Mouse (Mus musculus) layer of hippocampus, adult 9-10 months (tissue): ENCODE results near the gene Rusc2.

Source experiments
- DNase-seq: peaks from one replicate; pipeline ENCODE4 v3.0.0; 2022; ENCODE audit warnings: low spot score

Rusc2 gene

DNA sequence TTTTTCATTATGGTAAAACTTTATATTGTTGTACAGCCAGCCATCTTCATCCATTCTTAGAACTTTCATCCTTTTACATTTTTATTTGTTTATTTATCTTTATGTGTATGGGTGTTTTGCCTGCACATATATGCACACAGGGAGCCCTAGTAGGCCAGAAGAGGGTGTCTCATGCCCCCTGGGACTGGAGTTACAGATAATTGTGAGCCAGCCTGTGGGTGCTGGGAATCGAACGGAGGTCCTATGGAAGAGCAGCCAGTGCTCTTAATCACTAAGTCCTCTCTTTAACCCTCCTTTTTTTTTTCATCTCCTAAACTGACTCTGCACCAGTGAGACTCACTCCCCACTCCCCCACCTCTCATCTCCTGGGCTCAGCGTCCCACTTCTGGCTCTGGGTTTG lies 2.8 kb downstream of the Rusc2 start:
- DNase-seq, result no peak

DNA sequence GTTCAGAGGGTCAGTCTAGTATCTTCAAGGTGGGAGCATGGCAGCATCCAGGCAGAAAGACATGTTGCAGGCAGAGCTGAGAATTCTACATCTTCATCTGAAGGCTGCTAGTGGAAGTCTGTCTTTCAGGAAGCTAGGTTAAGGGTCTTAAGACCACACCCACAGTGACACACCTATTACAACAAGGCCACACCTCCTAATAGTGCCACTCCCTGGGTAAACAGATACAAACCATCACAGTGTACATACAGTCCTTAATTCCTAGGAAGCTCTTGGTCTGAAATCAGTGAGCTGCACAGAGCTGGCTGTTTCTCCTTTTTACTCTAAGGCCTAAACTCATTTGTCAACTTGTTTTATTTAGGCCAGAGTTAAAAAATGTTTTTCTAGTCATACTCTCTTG lies 5.2 kb downstream of the Rusc2 start:
- DNase-seq, result no peak

DNA sequence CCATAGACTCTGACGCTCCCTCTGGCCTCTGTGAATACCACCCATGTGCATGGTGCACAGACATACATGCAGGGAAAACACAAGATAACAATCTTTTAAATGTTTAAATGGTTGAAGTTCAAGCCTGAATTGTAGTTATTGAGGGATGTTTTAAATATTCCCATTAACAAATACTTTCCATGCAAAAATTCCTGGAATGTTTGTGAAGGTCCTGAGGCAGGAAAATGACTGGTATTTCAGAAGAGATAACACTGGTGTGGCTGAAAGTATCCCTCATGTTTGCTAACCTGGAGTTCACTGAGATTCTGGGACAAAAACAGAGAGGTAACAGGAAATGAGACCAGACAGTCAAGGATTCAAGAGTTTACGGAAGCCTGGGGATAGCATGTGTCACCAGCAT lies 7.6 kb downstream of the Rusc2 start:
- DNase-seq, result no peak

DNA sequence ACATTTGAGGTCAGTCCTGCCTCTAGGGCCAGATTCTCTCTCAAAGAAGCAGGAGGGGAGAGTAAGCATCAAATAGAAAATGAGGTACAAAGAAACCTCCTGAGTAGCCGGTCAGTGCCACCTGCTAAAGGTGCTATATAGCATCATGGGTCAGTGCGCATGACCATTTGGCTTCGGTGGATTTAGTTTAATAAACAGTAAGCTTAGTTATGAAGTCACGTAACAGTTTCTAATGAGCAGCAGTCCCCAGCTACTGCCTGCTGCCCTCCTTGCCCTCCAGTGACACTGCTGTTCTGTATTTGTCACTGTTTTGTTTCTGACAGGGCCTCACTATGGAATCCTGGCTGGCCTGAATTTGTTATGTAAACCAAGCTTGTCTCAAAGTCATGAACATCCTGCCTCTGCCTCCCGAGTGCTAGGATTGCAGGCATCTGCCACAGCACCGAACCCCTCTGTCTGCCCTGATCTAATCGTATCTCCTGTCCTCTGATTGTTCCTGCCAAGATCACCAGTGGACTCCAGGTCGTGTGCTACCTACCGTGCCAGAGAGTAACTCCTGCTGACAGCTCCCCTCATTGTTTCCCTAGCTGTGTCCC lies 8.2 kb downstream of the Rusc2 start:
- no peak for DNase-seq

DNA sequence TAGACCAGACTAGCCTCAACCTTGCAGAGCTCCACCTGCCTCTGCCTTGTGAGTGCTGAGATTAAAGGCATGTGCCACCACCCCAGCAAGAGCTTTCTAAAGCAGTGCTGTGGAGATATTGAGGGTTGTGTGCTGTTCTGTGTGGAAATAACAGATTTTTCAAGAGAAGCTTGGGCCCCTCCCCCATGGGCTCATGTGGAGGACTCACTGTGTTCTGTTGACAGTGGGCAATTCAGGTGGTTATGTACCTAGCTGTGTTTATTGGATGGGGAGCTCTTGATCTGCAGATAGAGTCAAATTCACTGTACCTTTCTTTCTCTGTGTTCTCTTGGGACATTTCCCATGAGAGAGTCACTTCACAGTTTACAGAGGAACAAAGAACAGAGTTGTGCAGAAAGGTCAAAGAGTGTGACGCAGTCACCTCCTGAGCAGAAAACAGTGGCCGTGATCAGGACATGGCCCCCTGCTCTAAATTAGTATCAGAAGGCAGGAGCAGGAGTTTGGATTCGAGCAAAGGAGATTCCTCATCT lies 9.8 kb downstream of the Rusc2 start:
- DNase-seq, result no peak

DNA sequence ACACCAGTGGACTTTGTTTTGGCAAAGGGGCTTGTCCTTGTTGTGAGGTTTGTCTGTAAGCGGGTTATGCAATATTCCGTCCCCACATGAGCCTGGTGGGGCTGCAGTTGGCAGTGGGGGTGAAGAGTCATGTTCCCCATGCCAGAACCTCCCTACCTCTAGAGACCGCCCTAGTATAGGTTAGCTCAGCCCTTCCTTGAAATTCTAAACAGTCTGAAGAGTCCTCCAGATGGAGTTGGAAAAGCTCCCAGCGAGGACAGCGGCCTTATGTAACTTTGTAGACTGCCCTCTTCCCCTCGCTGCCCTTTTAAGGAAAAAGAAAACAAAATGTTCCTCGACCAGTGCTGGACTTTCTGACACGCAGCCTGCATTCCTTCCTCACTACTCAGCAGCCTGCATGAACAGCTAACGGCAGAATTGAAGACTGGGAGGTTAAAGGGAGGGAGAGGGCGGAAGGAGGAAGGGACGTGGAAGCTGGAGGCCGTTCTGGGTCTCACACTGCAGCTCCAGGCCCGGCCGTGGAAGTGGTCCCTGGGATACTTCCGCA lies 12.6 kb downstream of the Rusc2 start:
- DNase-seq, result no peak

DNA sequence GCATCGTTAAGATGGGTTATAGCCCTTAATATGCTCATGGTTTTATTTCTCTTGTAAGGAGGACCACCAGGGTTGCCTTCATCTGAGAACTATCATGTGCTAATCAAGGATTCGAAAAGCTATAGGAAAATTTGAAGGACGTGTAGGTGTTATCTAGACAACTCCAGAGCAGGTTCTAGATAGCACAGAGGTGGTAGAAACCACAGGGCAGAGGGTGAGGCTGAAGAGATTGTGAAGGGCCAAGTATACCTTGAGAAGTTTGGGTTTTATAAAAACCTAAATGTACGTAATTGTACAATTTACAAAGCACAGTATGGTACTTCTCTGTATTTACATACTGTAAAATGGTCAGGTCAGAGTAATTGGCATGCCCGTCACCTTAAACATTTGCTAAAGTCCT lies 13.4 kb downstream of the Rusc2 start:
- no peak for DNase-seq

DNA sequence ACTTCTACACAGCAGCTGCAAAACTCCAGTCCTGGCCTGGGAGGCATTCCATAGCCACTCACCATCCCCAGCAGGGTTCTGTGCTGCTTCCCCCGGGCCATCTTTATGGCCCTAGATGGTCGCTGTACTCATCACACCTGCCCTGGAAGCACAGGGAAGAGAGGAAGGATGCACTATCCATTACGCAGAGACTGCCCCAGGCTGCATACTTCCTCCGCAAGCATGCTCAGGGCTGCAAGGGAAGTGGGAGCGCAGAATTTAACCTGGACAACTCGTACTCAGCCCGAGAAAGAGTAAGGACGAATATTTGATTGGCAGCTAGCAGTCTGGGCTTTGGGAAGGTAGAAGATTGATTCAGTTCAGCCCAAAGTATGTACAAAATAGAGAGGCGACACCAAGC lies 14.1 kb downstream of the Rusc2 start:
- DNase-seq, result no peak

DNA sequence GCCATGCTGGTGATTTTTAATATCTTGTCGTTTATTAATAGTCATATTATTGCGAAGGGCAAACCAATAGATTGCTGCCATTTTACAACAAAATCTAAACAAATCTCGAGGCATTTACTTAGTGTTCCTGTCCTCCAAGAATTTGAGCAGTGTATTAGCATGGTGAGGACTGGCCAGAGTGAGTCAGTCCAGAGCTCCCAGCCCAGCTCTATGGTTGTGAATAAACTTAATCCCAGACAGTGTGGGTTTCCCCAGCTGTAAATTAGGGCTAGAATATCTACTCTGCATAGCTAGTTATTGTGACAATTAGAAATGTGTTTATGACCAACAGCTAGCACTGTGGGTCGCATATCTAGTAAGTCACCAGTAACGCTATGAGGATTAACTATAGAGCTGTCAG lies 14.6 kb downstream of the Rusc2 start:
- DNase-seq, result no peak

DNA sequence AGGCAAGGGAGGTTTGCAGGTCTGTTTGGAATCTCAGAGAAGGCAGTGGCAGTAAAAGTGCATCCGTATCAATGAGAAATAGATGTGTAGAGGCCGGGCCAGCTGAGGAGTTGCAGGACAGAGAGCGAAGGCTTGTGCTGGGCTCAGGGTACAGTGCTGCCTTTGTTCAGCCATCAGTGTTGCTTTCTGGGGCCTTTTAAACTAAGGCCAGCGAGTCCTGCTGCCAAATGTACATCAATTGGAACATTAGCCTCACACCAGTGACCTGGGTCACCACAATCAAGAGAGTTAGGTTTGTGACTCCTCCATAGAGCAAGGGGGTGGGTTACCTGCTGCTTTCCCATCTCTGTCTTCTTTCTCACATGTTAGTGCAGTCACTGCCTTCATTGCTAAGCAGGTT lies 16.2 kb downstream of the Rusc2 start:
- no peak for DNase-seq

DNA sequence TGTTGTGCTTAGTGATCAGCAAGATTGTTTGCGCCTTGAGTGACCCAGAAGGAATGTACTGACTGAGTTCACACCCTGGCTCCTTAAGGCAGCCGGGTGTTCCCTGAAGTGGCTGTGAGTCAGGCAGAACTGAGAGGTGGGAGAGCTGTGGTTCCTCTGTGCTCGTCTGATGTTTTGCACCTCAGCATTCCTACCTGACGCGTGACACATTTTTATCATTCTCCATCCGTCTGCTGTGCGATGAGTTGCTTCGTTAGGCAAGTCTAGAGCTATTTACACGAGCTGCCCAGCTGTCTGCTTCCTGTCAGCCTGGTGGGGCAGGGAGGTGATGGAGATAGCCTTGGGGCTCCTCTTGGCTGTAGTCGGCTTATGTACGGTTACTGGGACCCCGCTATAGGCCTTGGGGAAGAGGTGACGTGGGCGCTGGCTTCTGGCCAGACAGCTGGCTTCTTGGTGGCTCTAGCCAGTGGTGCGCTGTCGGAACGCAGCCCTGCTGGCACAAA lies 17.1 kb downstream of the Rusc2 start:
- DNase-seq, result no peak

DNA sequence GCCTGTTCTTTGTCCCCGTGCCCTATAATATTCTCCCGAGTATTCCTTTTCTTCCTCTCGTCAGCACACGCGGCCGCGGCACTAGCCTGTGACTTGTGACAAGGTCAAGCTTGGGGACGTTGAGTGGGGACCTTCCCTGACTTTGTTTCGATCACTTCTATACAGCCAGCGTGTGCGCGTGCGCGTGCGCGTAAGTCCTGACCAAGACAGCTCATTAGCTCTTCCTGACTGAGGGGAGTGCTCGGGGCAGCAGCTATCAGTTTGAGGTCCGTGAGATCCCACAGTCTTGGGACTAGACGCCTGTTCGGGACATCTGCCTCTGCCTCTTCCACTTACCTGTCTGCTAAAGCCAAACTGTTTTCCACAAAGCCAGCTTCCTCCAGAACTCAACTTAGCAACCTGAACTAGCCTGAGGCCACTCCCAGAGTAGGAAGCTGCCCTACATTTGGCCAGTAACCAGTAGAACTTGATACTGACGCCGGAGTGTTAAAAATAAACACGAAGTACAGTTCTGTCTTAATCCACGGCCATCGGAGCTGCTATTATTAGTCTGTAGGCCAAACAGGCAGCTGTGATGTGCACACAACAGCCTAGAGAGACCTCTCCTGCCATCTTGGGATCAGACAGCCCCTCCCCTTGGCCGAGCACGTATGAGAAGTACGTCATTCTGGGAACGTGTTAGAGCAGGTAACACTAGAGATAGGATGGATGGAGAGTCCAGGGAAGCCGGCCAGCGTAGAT lies 17.8 kb downstream of the Rusc2 start:
- DNase-seq, result no peak

DNA sequence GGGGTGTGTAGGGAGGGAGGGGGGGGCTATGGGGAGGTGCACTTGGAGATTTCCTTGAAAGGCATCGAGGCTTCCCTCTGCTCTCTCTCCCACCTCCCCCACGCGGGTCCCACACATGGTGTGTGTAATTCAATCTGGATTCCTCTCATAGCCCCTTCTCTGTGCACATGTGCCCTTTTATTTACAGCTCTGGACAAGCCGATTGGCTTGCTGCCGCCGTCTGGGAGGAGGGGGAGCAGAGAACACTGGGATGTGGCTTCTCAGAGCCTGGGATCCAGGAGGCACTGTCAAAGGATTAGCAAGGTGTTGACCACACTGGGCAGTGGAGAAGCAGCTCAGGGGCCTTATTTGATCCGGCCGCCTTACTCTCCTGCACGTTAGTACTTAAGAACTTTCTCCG lies 19.2 kb downstream of the Rusc2 start:
- no peak for DNase-seq

DNA sequence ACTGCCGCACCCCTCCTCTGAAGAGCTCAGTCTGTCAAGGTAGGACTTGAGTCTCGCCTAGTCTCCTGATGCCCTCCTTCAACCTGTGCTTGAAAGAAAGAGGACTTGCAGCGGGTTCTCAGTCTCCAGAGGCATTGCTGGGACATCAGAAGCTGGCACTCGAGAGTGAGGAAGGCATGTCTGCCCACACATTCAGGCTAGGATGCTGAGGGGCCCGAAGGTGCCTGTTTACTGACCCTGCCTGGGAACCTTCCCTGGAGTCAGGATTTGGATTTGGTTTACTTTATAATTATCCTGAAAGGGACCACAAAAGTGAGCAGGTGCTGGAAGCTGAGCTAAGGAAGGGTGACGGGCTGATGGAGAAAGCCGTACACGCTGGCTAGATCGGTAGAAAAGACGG lies 19.7 kb downstream of the Rusc2 start:
- no peak for DNase-seq

DNA sequence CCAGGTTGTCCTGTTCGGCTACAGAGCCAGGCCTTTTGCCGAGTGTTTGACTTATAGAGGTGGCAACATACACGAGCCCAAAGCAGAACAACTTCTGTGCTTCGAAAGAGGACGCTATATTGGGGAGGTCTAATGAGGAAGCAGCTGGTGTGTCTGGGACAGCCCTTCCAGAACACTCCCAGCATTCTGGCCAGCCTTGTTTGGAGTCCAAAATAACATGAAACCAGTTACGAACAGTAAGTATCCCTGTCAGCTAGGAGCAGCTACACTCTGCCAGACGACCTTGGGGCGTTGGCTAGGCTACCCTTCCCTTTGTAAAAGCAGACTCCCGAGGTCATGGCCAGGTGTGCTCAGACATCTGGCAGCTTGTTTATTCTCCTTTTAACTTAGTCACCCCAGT lies 20.4 kb downstream of the Rusc2 start:
- DNase-seq, result no peak

DNA sequence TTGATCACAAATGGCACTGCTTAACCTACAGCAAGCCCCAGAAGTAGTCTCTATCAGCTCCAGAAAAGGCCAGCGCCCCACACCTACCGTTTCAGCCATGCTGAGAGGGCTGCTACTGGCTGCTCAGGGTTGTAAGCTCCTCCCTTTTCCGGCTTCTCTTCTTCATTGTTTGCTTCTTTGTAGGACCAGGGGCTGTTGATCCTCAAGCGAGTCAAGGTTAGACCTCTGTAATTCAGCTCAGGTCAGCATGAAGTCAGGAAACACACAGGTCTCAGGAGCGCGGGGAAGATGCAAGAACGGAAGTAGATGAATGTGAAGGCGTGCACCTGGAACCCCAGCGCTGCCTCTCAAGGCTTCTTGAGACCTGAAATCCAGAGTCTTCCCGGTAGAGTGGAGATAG lies 22.9 kb downstream of the Rusc2 start:
- DNase-seq, result no peak

DNA sequence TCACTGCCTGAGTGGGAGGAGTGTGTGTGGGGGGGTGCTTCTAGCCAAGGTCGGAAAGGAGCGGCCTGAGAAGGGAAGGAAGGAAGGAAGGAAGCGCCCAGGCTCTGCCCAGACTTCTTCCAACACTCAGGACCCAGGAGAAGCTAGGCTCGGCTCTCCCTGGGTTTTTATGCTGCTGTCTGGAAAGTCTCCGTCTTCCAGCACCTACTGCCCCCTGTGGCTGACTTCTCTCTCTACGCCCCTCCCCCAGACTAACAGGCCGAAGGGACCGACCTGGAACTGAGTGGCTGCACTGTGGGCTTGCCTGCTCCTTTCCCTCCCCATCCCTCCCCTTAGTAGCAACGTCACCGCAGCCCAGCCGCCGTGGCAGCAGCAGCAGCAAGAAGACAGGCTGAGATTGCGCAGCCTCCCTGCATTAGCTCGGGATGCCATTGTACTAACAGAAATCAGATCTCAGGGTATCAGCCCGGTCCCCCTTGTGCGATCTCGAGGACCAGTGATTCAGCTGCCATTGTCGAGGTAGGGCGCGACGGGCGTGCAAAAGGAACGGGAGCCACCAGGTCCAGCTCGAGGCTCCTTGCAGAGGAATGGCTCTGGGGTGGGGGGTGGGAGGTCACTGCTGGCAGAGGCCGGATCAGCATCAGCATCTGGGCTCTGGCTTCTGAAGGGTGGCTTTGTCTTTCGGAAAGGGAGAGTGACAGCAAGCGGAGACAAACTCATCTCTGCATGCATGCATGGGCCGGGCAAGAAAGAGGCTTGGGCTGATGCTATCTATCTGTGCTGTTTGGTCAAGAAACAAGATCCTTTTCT lies 24.6 kb downstream of the Rusc2 start:
- no peak for DNase-seq

DNA sequence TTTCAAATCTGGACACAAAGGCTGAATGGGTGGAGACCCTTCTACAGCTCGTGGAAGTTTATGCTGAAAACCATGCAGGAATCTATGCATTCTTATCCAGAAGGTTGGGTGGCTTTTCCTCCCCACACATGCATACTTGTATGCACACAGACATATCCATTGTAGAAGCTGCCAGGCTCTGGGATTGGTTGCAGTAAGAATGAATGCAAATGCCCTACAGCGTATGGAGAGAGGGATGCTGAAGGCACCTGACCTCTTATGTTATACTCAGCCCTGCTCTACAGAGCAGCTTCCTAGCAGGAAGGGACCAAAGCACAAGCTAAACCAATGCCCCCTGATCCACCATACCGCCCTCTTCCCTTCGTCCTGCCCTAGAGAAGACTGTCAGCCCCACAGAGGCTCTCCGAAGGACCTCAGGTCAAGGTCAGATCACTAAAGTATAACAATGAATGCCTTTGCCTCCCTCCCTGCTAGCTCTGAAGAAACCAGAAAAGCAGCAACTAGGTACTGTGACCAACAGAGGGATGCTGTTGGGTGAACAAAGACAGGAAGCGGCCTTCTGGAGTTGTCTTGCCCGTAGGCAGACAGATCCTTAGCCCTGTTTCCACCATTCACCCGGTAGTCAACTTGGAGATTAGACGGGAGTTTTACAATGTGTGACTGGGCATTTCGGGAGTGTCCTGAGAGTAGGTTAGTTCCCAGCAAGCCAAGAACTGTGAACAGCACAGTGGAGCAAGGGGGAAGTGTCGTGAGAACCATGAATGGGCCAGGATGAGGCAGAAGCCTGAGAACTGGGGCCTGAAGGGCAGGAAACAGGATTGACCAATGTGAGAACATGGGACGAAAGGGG lies 25.5 kb downstream of the Rusc2 start:
- no peak for DNase-seq

DNA sequence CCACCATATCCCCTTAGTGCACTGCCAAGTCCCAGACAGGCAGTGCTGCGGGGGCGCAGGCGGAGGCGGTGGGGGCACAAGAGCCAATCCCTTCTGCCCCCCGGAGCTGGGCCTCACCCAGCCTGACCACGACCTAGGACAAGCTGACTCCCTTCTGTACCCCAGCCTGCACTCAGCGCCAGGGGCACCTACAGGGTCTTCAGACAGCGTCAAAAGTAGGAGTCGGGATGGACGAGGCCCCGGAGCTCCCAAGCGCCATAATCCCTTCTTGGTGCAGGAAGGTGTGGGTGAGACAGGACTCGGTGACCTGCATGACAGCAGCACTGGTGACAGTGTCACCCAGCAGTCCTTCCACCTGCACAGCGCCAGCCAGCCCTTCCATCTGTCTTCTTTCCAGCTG lies 33.0 kb downstream of the Rusc2 start:
- no peak for DNase-seq

DNA sequence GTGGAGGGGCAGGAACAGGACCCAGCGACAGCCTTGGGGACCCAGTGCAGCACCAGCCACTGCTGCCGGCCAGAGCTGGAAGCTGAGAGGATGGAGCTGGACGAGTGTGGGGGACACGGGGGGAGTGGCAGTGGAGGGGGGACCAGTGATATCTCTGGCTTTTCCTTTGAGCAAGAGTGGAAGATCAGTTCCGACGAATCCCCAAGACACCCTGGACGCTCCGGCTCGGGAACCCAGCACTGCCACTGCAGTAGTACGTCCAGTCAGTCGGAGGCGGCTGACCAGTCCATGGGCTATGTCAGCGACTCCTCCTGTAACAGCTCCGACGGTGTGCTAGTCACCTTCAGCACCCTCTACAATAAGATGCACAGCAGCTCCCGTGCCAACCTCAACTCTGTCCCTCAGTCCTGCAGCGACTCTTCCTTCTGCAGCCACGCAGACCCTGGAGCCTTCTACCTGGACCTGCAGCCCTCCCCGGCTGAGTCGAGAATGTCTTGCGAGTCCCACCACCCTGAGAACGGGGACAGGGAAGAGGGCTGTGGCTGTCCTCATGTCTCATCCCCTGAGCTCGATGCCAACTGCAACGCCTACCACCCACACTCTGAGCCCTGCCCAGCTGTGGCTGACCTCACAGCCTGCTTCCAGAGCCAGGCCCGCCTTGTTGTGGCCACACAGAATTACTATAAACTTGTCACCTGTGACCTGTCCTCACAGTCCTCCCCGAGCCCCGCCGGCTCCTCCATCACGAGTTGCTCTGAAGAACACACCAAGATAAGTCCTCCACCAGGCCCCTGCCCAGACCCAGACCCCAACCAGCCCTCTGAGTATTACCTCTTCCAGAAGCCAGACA lies 33.7 kb downstream of the Rusc2 start:
- DNase-seq, result no peak

DNA sequence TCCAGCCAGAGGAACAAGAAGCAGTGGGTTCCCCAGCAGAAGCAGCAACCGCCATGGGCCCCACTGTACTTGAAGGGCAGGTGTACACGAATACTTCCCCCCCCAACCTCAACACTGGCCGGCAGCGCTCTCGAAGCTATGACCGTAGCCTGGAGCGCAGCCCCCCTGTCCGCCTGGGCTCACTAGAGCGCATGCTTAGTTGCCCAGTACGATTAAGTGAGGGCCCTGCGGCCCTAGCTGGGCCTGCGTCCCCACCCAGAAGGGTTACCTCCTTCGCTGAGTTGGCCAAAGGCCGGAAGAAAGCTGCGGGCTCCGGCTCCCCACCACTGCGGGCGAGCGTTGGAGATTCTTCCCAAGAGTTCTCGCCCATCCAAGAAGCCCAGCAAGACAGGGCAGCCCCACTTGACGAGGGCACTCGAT lies 34.3 kb downstream of the Rusc2 start:
- no peak for DNase-seq
